Mouse (Mus musculus): ENCODE results near the gene Pepd. TPM values are rescaled to one million over a fixed set of nuclear protein-coding genes. Genes with fewer than 3 reads are reported as not detected.

Pepd gene
- polyA plus RNA-seq, 1 experiment from 2014 or later, result 178 TPM

- Histone ChIP-seq H3K9me3 (ENCODE audit: control insufficient read depth) (no peaks in the 10 kb centered on the region), H3K27me3 (replicated peaks; ENCODE audit: control insufficient read depth, insufficient read depth, low read length) (no peaks in the 10 kb centered on the region), H3K4me1 (replicated peaks; ENCODE audit: control insufficient read depth, insufficient read depth, low read length) (0 out of 2 replicates have a peak, but pooled peaks cover 5% of the 10 kb centered on the region), H3K36me3 (ENCODE audit: control insufficient read depth, insufficient read depth) (peaks cover 24% of the 10 kb centered on the region), H3K4me3 (ENCODE audit: low read depth, low read length) (no peak overlapping the region), H3K9ac (ENCODE audit: low read depth, low read length) (no peak overlapping the region), H3K27ac (ENCODE audit: low read depth, low read length) (peak overlapping the region; percentile 91), H3K4me2 (replicated peaks; ENCODE audit: low read depth) (peak overlapping the region; percentile 41)
- ATAC-seq, result no peak
- TF ChIP-seq CTCF (IDR thresholded peaks at IDR 0.05; ENCODE audit: low read depth), result no peak
- WGBS, result 44% methylated on average over 3 of the region's 3 CpGs
Measured at GRCm38 (mm10) chr7:35029648-35030047, 117.5 kb downstream of the Pepd start.

GRCm38 (mm10) chr7:35030567-35030966 is 118.4 kb downstream of the Pepd start:
- Histone ChIP-seq H3K4me3 (ENCODE audit: low read depth, low read length) (no peak overlapping the region), H3K4me1 (replicated peaks; ENCODE audit: control insufficient read depth, insufficient read depth, low read length) (0 out of 2 replicates have a peak, but pooled peaks cover 11% of the 10 kb centered on the region), H3K9me3 (ENCODE audit: control insufficient read depth) (no peaks in the 10 kb centered on the region), H3K4me2 (replicated peaks; ENCODE audit: low read depth) (no peak overlapping the region), H3K9ac (ENCODE audit: low read depth, low read length) (no peak overlapping the region), H3K27ac (ENCODE audit: low read depth, low read length) (peak overlapping the region; percentile 91; the same call in 1 of the 2 replicates), H3K27me3 (replicated peaks; ENCODE audit: control insufficient read depth, insufficient read depth, low read length) (no peaks in the 10 kb centered on the region), H3K36me3 (ENCODE audit: control insufficient read depth, insufficient read depth) (peaks cover 27% of the 10 kb centered on the region)
- WGBS, result 73% methylated on average over 6 of the region's 6 CpGs
- no peak for ATAC-seq
- TF ChIP-seq CTCF (IDR thresholded peaks at IDR 0.05; ENCODE audit: low read depth), result no peak

- no peaks in the 10 kb centered on the region for H3K27me3 ChIP-seq (replicated peaks; ENCODE audit: control insufficient read depth, insufficient read depth, low read length)
- no peak overlapping the region for H3K9ac ChIP-seq (ENCODE audit: low read depth, low read length)
- no peak for ATAC-seq
- no peaks in the 10 kb centered on the region for H3K9me3 ChIP-seq (ENCODE audit: control insufficient read depth)
- no peak for TF ChIP-seq CTCF (IDR thresholded peaks at IDR 0.05; ENCODE audit: low read depth)
- H3K4me3 ChIP-seq (ENCODE audit: low read depth, low read length), result no peak overlapping the region
- H3K4me2 ChIP-seq (replicated peaks; ENCODE audit: low read depth), result no peak overlapping the region
- H3K4me1 ChIP-seq (replicated peaks; ENCODE audit: control insufficient read depth, insufficient read depth, low read length), result peaks cover 19% of the 10 kb centered on the region; the same call in 1 of the 2 replicates
- H3K27ac ChIP-seq (ENCODE audit: low read depth, low read length), result no peak overlapping the region
- WGBS, result 35% methylated on average over 6 of the region's 6 CpGs
- H3K36me3 ChIP-seq (ENCODE audit: control insufficient read depth, insufficient read depth), result peaks cover 33% of the 10 kb centered on the region
Measured at GRCm38 (mm10) chr7:35035141-35035553, 123.0 kb downstream of the Pepd start.

- H3K36me3 ChIP-seq (ENCODE audit: control insufficient read depth, insufficient read depth), result peaks cover 33% of the 10 kb centered on the region
- H3K4me1 ChIP-seq (replicated peaks; ENCODE audit: control insufficient read depth, insufficient read depth, low read length), result peaks cover 20% of the 10 kb centered on the region; the same call in 1 of the 2 replicates
- no peak for TF ChIP-seq CTCF (IDR thresholded peaks at IDR 0.05; ENCODE audit: low read depth)
- H3K9me3 ChIP-seq (ENCODE audit: control insufficient read depth), result no peaks in the 10 kb centered on the region
- no peak for ATAC-seq
- no peak overlapping the region for H3K27ac ChIP-seq (ENCODE audit: low read depth, low read length)
- H3K4me3 ChIP-seq (ENCODE audit: low read depth, low read length), result no peak overlapping the region
- 53% methylated on average over 4 of the region's 4 CpGs for WGBS
- no peaks in the 10 kb centered on the region for H3K27me3 ChIP-seq (replicated peaks; ENCODE audit: control insufficient read depth, insufficient read depth, low read length)
- H3K4me2 ChIP-seq (replicated peaks; ENCODE audit: low read depth), result no peak overlapping the region
- H3K9ac ChIP-seq (ENCODE audit: low read depth, low read length), result no peak overlapping the region
Measured at GRCm38 (mm10) chr7:35035565-35035964, 123.4 kb downstream of the Pepd start.

- Histone ChIP-seq H3K4me2 (replicated peaks; ENCODE audit: low read depth) (no peak overlapping the region), H3K9me3 (ENCODE audit: control insufficient read depth) (no peaks in the 10 kb centered on the region), H3K27me3 (replicated peaks; ENCODE audit: control insufficient read depth, insufficient read depth, low read length) (no peaks in the 10 kb centered on the region), H3K27ac (ENCODE audit: low read depth, low read length) (peak overlapping the region; percentile 35), H3K4me3 (ENCODE audit: low read depth, low read length) (no peak overlapping the region), H3K4me1 (replicated peaks; ENCODE audit: control insufficient read depth, insufficient read depth, low read length) (peaks cover 20% of the 10 kb centered on the region; the same call in 1 of the 2 replicates), H3K9ac (ENCODE audit: low read depth, low read length) (0 out of 2 replicates have a peak overlapping the region, but pooled peaks have one; percentile 17), H3K36me3 (ENCODE audit: control insufficient read depth, insufficient read depth) (peaks cover 34% of the 10 kb centered on the region)
- ATAC-seq, result 0 out of 2 replicates have a peak, but pooled peaks have one; percentile 10
- WGBS, result 42% methylated on average over 5 of the region's 5 CpGs
- TF ChIP-seq CTCF (IDR thresholded peaks at IDR 0.05; ENCODE audit: low read depth), result 0 out of 2 replicates have a peak, but pooled peaks have one; percentile 2
Measured at GRCm38 (mm10) chr7:35036266-35036731, 124.1 kb downstream of the Pepd start.

- H3K27me3 ChIP-seq (replicated peaks; ENCODE audit: control insufficient read depth, insufficient read depth, low read length), result no peaks in the 10 kb centered on the region
- H3K4me2 ChIP-seq (replicated peaks; ENCODE audit: low read depth), result no peak overlapping the region
- H3K4me3 ChIP-seq (ENCODE audit: low read depth, low read length), result no peak overlapping the region
- no peak for ATAC-seq
- TF ChIP-seq CTCF (IDR thresholded peaks at IDR 0.05; ENCODE audit: low read depth), result no peak
- H3K36me3 ChIP-seq (ENCODE audit: control insufficient read depth, insufficient read depth), result peaks cover 26% of the 10 kb centered on the region
- H3K9ac ChIP-seq (ENCODE audit: low read depth, low read length), result no peak overlapping the region
- WGBS, result 50% methylated on average over 6 of the region's 6 CpGs
- H3K9me3 ChIP-seq (ENCODE audit: control insufficient read depth), result no peaks in the 10 kb centered on the region
- H3K27ac ChIP-seq (ENCODE audit: low read depth, low read length), result no peak overlapping the region
- H3K4me1 ChIP-seq (replicated peaks; ENCODE audit: control insufficient read depth, insufficient read depth, low read length), result peaks cover 24% of the 10 kb centered on the region; the same call in 1 of the 2 replicates
Measured at GRCm38 (mm10) chr7:35037408-35037807, 125.2 kb downstream of the Pepd start.
